Mouse (Mus musculus): ENCODE data around the gene Bcas3.

- TF ChIP-seq CTCF (IDR thresholded peaks at IDR 0.05; ENCODE audit: low read depth, low read length) = no peak
- no peak for TF ChIP-seq GATA2 (IDR thresholded peaks at IDR 0.05; ENCODE audit: borderline replicate concordance, low read depth, low read length)
- TF ChIP-seq GATA1 (IDR thresholded peaks at IDR 0.05; ENCODE audit: borderline replicate concordance, low read length) = no peak
These were observed 250.8 kb downstream of the Bcas3 start for GRCm38 (mm10) chr11:85603546-85604322.

Data from G1E (cell line).